Mouse (Mus musculus) 3T3-L1 (cell line): ENCODE results near the gene Cgrrf1.

Source experiments
- DNase-seq: peaks from one replicate; pipeline ENCODE4 v3.0.0-alpha.2; 2015; ENCODE audit warnings: low read depth, low spot score

The Cgrrf1 gene

DNA sequence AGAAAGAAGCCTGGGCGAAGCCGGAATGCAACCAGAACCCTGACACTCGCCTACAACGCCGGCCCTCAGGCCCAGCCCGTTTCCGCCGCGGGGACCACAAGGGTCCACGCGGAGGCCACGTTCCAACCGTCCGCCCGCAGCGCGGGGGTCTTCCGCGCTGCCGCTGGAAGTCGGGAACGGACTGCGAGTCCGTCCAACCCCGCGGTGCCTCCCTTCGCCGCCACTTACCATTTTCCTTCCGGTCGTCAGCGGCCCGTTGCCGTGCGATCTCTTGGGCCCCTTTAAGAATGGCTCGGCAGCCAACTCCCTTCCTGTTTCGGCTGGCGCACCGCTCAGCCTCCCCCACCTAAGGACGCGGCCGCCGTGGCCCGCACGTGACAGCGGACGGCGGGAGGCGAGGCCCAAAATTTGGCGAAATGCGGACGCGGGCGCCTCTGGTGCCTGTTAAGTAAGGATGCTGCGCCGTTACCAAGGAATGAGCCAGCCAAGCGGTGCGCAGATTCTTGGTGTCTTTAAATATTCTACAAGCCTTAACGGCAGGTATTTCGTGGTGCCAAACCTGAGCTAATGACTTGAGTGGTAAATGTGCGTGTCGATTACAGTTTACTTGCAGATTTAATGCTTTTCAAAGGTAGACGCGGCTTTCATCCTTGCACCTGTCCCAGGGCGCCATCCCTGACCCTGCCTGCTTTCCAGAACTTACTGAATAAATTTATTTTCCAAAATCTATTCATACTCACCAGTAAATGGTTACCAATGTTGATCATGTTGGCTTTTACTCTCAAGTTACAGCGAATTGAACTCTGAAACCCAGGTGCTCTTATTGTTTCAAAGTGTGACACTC, 9.8 kb upstream of the Cgrrf1 start, which contains the start of gene Gmfb:
Gene Gmfb, minus strand, starts transcription at position 370 of the 844 bp plus-strand sequence.
- DNase-seq = peak; percentile 78

DNA sequence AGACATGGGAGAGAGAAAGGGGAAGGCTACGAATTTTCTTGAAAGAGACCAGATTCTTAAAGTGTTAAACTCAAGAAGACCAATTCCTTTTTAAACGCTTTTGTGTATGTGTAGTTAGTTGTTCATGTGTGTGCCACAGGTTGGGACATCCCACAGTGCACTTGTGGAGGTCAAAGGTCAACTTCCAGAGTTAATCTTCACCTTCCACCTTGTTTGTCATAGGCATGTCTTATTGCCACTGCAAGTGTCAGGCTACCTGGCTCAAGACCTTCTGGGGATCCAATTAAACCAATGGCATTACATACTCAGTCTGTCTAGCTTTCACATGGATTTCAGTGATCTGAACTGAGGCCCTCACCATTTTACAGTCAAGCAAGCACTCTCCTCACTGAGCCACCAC, 7.9 kb upstream of the Cgrrf1 start:
- no peak for DNase-seq

DNA sequence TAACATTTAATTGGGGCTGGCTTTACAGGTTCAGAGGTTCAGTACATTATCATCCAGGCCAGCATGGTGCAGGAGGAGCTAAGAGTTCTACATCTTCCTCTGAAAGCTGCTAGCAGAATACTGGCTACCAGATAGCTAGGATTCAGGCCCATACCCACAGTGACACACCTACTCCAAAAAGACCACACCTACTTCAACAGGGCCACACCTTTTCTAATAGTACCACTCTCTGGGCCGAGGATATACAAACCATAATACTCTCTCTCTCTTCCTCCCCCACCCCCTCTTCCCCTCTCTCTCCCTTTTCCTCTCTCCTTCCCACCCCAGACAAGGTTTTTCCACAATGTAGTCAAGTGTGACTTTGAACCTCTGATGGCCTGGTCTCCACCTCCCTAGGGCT, 4.5 kb upstream of the Cgrrf1 start:
- DNase-seq = no peak

DNA sequence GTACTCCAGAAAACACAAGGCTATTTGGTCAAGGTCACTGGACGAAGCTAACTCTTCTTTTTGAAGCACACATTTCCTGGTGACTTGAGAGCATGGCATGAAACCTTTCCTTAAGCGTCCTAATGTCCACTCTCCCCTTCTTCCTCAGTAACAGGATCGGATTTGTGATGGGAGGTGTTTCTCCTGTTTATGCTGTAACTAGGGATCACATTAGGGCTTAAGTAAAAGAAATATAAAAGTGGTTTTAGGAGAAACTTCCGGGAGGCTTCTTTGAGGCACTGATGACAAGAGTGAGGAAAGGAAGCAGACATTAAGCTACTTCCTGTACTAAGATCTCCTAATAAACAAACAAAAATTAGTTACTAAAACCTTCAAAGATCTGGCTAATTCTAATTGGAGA, 630 bp upstream of the Cgrrf1 start:
- peak; percentile 14 for DNase-seq

DNA sequence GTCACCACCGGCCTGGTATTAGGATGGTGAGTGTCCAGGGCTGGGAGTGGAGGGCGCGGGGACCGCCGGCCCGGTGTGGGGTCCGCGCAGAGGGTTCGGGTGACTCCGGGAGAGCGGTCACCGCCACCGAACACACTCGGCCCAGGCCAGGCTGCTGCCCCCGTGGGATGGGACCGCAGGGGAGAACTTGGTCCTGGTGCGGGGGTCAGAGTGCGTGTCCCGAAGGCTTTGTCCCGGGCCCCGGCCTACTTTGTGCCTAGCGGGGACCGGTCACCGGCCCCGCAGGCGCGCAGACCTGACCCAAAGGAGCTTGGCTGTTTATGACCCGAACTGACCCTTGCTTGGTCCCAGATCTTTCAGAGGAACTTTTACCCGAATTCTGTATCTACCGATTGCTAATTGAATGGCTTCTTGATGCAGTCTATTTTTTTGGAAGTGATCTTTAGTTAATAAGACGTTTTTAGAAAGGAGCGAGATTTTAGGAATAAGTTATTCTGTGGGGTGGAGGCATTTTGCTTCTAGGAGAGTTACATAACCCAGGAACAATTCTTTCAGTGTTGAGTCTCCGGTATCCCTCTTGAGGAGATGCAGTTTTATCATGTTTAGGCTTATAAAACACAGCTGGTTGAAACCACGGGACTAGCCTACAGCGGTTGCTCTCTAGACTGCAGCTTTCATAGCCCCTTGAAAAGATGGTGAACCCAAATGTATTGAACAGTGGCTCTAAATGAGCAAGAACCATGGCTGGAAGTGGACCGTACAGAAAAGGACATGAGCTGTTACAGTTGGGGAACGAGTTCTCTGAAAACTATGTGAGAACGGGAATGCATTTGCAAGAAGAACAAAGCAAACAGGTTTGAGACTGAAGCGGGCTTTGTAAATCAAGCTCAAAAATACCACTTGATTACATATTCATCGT, 688 bp downstream of the Cgrrf1 start:
- DNase-seq = peak; percentile 13

DNA sequence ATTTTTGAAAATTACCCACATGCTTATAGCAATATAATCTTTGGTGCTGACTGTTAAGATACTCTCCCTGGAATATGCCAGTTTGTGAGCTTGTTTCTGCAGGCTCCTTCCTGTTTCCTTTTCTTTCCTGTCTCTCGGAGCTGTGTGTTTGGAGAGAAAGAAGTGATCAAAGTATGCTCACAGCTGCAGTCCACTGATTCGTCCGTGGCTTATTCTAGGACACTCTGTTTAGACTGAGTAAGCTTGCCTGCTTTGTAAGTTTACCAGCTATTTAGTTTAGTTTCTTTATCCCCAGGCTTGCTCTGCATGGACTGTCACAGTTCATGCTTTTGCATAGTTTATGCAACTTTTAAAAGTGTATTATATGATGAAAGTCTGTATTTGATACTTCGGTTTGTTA, 7.4 kb downstream of the Cgrrf1 start:
- no peak for DNase-seq

DNA sequence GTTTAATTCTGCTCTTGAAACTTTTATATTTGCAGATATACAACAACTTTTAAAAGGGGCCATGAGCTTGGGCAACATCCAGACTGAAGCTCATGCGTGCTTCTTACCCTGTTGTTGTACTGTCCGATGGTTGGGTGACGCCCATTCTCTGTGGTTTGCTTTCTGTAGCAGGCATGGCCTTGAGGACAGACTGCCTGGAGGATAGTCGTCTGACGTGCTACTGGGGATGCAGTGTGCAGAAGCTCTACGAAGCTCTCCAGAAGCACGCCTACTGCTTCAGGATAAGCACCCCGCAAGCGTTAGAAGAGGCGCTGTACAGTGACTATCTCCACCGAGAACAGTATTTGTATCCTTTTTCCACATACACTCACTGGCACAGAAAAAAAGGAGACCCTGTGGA, 13.8 kb downstream of the Cgrrf1 start:
- DNase-seq = no peak

DNA sequence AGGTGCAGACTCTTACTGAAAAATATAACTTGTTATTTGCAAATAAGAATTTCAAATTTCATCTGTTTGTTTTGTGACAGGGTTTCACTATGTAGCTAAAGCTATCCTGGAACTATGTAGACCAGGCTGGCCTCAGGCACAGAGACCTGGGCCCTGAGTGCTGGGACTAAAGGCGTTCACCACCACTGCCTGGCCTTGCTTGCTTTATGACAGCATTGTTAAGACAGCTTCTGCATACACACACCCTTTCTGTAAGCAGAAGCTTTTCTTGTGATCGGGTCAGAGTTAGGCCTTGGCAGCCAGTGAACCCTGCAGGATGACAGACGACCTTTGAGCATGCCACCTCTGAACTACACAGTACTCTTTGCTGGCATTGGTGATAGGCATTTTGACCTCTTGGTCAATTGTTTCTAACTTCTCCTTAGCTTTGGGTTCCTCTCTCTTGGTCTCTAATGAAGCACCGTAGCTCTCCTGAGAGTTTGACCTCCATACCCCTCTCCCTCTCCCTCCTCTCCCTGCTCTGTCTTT, 16.2 kb downstream of the Cgrrf1 start:
- no peak for DNase-seq

DNA sequence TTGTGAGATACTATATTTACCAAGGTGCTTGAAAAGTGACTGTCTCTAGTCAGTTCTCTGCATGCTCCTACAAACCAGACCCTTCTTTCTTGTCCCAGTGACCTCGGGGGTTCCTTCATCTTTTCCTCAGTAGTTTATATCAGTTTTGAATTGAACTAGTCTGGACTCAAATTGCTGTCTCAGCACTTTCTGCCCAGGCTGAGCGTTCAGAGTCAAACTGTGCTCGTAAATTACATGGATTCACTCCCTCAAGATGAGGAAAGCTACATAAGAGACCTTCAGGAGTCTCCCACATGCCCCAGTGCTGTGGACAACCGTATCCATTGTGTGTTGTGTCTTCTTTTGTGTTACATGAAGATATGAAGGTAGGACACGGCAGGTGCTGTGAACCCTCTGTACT, 16.8 kb downstream of the Cgrrf1 start:
- no peak for DNase-seq

DNA sequence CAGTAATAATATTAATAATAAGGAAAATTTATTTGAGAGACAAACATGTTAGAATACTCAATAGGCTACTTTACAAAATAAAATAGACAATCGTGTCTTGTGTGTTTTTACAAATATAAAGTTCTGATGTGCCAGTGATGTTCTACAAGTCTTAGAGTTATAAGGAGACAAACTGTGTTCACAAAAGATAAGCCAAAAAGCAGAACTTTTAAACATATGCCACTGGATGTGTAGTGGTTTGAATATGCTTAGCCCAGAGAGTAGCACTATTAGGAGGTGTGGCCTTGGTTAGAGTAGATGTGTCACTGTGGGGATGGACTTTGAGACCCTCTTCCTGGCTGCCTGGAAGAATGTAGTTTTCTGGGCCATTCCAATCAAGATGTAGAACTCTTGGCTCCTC, 17.8 kb downstream of the Cgrrf1 start:
- DNase-seq = no peak

DNA sequence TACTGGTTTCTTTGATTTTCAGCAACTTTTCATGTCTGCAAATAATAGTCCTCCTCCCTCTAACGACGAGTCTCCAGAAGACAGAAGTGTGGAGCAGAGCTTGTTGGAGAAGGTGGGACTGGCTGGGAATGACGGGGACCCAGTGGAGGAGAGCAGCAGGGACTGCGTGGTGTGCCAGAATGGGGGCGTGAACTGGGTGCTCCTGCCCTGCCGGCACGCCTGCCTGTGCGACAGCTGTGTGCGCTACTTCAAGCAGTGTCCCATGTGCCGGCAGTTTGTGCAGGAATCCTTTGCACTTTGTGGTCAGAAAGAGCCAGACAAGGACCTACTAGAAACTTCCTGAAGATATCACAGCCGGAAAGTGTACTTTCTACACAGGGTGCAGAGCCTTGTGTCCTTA, 21.8 kb downstream of the Cgrrf1 start:
- DNase-seq = no peak

DNA sequence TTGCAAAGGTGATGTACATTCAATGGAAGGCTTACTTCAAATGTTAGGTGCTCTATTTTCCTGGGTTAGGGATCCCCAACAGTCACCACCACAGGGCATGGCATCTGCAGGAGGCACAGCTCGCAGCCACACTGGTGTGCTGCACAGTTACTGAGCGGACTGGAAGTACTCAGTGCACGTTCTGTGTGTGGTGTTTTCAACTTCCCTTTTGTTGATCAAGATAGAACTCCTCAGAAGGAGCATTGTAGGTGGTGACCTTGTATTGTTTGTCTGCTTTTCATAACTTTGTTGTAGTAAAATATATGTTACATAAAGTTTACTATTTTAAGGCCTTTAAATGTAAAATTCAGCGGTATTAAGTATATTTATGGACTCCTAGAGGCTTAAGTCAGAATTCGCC, 31.0 kb downstream of the Cgrrf1 start:
- DNase-seq = no peak

DNA sequence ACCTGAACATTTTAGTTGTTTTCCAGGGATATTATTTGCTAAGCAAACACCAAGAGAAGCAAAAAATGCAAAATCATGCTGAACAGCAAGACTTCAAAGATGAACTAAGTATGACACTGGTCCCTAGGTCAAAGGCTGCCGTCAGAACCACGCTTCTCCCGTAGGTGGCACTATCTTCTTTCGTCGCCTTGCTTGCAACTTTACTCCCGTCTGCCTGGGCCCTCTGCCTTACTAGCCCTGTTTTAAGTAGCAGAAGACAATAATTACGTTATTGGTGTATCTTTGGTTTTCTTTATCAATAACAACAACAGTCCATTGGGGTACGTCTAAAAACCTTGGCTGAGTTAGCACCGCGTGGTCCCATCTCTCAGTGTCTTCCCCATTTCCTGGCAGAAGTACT, 49.0 kb downstream of the Cgrrf1 start:
- DNase-seq = peak; percentile 65

DNA sequence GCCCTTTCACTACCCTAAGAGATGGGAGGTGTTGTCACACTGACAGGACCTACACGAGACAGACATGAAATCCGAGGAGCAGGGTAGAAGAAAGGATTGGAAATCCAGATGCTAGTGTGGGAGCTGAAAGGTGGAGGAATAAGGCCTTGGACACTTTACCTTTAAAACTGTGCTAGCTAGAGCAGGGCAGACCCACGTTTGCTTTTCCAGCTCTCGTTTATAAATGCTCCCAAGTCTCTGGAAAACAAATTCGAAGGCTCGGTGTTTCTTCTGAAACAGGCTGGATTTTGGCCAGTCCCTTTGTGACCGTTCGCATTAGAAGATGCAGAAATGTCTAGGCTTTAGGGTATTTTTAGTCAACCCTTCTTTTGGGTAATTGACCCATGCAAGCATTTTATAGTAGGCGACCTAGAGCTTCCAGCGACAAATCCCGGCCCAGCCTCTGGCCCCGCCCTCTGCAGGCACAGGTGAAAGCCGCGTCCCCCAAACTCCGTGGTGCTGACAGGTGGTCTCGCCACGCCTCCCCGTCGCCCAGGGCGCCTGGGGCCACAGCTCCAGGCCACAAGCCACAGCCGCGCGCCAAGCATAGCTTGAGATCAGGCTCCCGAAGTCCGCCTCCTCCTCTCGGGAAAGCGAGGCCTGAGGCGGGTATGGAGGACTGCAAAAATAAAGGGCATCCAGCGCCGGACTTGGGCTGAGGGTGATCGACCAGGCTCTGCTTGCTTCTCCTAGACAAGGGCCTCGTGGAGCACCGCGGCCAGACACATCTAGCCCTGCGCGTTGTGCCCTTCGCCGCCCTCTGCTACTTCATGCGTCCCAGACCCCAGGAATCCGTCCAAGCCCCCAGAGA, 49.9 kb downstream of the Cgrrf1 start:
- DNase-seq = peak; percentile 44

DNA sequence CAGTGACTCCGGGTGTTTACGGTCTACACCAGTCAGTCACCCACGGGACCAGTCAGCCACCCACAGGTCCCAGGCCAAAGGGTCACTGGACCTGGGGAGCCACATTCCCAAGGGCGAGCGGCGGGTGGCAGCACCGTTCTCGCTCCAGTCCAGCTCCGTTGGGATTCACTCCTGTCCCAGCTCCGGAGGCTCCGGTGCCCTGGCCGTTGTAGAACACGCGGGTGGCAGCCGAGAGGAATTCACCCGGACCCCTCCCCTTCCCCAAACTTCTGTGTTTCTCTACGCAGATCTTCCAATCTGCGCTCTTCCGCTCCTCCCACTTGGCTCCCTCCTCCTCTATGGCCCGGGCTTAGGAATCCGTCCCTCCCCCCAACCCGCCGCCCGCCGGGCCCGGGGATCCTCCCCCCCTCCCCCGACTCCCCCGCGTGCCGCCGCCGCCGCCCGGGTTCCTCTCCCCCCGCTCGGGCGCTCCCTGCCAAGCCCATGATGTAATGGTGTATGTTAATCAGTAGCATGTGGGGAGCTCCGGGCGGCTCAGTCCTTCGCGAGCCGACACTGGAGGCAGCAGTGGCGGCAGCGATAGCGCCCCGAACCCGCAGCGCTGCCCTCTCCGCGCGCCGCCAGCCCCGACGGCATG, 50.6 kb downstream of the Cgrrf1 start, which contains the start of gene Samd4:
Gene Samd4, plus strand, starts transcription at position 424 of the 637 bp plus-strand sequence.
- peak; percentile 75 for DNase-seq

DNA sequence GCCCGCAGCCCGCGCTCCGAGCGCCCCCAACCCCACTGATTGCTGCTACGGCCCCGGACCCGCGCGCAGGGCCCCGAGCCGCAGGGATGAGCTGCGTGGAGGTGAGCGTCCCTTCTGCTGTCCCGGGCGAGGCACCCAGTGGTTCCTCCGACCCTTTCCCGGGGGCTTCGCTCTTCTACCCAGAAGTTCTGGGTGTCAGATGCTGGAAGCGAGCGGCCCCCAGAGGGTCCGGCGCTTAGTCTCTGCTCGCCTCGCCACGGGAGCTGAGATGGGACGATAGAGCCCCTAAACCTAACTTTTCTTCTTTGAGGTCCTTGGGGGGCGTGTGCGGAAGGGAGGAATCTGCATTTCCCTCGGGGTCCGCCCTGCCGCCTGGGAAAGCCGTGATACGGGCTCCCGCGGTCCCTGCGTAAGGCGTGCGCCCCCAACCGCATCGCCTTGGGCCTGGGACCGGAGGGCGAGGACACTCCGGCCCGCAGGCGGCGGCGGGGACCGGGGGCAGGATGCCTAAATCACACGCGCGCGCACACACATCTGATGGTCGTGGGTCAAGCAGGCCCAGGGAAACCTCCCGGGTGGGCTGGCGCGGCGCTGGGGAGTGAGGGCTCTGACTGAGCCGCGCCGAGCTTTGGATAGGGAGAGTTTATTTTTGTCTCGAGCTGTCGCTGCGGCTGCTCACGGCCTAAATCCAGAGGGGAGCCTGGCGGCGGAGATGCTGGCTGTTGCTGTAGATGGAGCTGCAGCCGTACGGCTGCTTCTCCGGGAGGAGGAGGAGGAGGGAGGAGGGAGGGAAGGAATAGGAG, 51.3 kb downstream of the Cgrrf1 start:
- DNase-seq = peak; percentile 61

DNA sequence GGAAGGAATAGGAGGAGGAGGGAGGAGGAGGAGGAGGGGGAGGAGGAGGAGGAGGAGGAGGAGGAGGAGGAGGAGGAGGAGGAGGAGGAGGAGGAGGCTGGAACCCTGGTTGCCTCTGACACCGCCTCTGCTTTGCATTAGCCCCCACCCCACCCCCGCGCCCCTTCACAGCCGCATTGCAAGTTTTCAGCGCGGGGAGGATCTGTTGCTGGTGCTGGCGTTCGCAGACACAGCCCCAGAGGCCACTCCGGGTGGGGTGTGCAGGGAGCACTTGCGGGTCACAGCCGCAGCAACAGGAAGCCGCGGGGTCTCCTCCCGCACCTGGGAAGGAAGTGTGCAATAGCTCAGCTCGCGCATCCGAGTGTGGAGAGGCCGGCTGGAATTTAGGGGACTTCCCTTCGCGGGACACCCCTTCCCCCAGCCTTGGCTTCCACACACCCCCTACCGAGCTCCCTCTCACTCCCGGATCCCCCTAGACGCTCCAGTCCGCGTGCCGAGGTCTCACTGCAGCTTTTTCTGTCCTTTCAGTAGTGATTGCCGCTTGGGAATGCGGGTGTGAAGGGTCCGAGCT, 52.0 kb downstream of the Cgrrf1 start:
- peak; percentile 54 for DNase-seq

DNA sequence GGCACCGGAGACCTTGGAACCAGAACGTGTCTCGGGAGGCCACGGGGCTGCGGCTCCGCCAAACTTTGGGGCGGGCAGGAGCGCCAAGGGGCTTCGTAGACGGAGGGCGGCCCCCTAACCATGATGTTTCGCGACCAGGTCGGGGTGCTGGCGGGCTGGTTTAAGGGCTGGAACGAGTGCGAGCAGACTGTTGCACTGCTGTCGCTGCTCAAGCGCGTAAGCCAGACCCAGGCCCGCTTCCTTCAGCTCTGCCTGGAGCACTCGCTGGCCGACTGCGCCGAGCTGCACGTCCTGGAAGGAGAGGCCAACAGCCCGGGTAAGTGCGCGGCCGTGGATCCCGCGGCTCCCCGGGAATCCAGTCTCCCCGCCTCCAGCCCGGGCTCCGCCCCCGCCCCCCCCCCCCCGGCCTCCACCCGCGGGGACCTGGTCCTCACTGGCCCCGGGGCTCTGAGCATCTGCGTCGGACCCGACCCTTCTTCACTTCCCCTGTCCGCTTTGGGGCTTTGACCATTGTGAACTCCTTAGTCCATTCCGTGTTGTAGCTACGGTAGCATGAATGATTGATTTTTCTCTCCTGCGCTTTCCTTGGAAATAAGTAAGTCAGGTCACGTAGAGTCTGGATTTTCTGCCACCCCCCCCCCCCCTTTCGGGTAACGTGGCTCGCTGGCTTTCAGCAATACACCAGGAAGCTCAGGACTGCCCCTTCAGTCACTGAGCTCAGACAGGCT, 52.9 kb downstream of the Cgrrf1 start:
- peak; percentile 56 for DNase-seq

DNA sequence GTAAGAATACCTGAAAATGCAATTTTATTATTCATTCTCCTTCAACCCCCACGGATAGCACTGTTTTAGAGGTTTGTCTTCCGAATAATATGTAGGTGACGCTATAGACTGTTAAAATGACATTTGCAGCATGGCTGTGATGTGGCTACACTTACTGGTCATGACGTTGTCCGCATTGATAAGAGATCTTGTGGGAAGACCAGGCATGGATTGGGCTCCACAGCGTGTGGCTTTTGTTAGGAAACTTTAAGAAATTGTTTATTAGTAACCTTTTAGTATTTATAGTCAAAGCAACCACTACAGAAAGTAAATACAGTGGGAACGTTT, 53.5 kb downstream of the Cgrrf1 start:
- DNase-seq = no peak
